Mouse (Mus musculus) fibroblast of lung, adult 2 months (primary cell): ENCODE measurements at regions not wholly inside any gene's neighbourhood (a gene's known extent, or its start where the extent isn't known, plus 50 kb on each side); places are given as distances from the start of the nearest gene placed in this dataset.

Source experiments
- DNase-seq: peaks from one replicate; pipeline ENCODE4 v3.0.0-alpha.2; 2011; ENCODE audit warnings: low read depth

DNA sequence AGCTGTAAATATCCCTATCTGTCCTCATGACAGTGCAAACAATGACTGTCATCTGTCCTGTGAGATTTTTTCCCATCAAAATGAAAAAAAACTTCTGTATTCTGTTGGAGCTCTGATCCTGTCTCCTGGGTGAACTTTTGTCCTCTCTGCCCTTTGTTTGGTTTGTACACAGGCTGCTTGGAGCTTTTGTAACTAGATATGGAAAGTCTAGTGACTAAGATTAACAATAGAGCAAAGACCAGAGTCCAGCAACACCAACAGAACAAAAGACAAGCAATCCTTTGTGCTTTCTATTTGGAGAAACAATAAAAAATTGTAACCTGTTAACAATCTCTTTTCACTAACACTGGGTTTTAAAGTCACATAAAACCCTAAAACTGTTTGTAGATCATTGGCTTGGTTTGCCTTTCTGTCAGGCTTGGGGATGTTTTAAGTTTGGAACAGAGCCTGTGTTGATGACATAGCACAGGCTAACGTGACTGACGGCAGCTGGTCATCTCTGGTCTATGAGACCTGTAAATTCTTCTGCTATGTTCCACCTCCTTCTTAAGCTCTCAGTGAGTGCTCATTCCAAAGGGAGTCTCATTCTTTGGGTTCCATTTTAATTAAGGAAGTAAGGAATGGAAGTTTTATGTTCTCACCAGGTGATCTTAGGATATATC lies 219.8 kb downstream of the Gm9733 start:
- no peak for DNase-seq

DNA sequence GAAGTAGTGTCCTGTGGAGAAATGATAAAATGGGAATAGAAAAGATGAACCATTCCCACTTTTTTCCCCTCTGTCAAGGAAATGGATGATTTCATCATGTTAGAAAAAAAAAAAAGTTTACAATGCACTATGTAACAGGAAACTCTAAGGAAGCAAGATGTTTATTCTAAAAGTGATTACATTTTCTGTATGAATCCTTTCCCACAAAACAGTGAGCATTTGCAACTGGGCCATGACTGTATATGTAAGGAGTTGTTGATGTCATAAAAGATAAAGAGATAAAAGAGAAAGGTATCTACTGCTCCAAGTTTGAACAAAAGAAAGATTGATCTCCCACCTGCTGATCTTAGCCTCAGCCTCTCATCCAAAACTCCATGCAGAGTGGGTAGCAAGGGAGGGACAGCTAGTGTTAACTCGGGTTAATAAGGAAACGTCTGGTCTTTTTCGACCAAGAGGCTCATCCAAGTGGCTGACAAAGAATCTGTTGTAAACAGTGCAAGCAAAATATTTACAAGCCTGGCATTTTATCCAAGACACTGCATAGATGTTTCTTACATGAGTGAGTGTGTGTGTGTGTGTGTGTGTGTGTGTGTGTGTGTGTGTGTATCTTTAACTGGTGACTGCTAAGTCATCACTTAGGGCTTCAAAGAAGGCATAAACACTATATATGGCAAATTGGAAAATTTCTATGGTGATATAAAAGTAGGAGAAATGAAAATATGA lies 213.3 kb downstream of the Gm9733 start:
- DNase-seq = no peak

- no peak for DNase-seq
Observed at GRCm38 (mm10) chr3:15126736-15127135, 205.4 kb downstream of the Gm9733 start.

GRCm38 (mm10) chr3:15128370-15128769 lies 203.7 kb downstream of the Gm9733 start:
- no peak for DNase-seq

GRCm38 (mm10) chr3:15128960-15129359 lies 203.1 kb downstream of the Gm9733 start:
- no peak for DNase-seq

DNA sequence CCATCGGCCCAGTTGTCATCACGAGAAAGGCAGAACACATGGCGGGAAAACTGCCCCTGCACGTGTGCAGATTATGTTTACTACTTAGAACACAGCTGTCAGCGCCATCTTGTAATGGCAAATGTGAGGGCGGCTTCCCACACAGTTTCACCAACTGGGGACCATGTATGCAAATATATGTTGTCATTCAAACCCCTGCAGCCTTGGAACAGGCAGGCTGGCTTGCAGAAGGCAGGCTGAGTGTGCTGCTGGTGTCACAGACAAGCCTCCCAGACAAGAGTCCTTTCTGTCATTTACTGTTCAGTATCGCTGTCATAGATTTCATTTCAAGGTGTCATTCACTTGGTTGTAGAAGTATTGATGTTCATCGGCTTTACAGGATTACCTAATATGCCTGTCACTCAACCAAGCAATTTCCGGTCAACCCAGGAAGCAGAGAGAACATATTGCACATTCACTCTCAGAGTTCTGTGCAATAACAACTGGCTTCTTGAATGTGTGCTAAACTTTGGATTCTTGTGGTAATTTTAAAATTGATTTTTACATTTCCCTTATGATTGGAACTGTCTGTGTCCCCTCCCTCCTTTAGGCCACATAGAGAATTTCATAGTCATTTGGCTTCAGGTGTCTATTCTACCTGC lies 202.3 kb downstream of the Gm9733 start:
- no peak for DNase-seq

DNA sequence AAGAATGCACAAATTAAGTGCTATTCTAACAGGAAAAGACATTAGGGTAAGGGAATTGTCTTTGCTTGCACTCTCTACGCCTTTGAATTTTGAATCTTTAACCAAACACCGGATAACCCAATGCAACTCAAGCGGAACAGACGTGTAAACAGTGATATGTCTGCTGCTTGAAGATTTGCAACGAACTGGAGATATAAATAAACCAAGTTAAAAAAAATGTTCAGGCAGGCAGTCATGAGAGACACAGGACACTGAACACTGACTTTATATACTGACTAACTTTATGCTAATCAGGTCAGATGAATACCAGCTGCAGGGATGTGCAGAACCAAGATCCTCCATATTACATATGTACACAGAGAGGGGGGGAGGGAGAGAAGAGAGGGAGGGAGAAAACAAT lies 200.0 kb downstream of the Gm9733 start:
- DNase-seq = no peak

- no peak for DNase-seq
Observed at GRCm38 (mm10) chr3:15139550-15139949, 192.6 kb downstream of the Gm9733 start.

DNA sequence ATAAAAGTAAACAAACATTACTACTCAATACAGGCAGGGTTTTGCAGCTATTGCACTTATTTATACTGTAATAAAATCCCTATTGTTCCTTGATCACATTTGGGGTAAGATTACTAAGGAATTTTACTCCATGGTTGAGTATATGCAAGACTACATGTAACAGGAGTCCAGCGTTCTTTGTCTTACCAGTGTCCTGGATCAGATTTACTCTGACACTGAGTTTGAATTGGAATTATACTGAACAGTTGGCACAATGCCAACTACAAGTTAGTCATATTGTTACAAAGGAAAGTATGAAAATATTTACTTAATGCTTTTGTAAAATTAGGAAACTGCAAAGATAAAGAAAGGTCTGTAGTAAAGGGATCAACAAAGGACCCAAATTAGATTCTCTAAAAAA lies 178.4 kb downstream of the Gm9733 start:
- no peak for DNase-seq

GRCm38 (mm10) chr3:15154153-15154552 lies 177.9 kb downstream of the Gm9733 start:
- peak; percentile 90 for DNase-seq

DNA sequence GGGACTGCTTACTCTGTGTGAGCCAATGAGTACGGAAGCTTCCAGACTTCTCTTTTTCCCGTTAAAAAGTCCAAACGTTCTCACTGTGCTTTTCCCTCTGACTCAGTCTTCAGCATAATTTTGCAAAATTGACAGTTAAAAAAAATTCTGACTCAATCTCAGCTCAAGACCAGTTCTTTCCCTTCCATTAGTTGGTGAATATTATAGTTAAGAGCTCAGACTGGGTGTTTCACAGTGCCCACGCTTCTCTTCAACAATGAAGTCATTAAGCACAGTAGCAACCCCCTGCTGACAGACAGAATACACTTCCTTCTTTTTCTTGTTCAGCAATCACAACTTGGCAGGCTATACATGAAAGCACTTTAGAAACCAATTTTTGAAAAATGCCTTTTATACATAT lies 175.4 kb downstream of the Gm9733 start:
- DNase-seq = peak; percentile 69

- DNase-seq = no peak
Observed at GRCm38 (mm10) chr3:15157842-15158241, 174.3 kb downstream of the Gm9733 start.

- no peak for DNase-seq
Observed at GRCm38 (mm10) chr3:15158926-15159325, 173.2 kb downstream of the Gm9733 start.

- no peak for DNase-seq
Observed at GRCm38 (mm10) chr3:15159965-15160714, 172.0 kb downstream of the Gm9733 start.

GRCm38 (mm10) chr3:15175811-15176210 lies 156.3 kb downstream of the Gm9733 start:
- DNase-seq = no peak

GRCm38 (mm10) chr3:15179079-15179812 lies 152.9 kb downstream of the Gm9733 start:
- no peak for DNase-seq

DNA sequence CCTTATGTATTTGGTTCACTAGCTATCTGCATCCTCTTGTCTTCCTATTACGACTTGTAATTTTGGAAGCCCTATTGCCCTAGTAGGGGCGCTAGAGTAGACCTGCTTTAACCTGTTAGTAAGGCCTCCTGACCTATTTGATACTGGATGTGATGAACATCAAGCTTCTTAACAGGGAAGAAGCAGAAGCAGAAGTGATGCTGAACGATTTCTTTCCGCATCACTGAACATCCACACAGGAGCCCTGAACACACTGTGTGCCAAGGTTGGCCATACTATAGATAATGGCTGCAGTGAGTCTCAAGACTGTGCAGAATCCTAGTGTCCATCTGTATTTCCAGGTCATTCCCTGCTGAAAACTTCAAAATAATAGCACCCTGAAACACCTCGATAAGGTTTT lies 151.0 kb downstream of the Gm9733 start:
- DNase-seq = no peak

DNA sequence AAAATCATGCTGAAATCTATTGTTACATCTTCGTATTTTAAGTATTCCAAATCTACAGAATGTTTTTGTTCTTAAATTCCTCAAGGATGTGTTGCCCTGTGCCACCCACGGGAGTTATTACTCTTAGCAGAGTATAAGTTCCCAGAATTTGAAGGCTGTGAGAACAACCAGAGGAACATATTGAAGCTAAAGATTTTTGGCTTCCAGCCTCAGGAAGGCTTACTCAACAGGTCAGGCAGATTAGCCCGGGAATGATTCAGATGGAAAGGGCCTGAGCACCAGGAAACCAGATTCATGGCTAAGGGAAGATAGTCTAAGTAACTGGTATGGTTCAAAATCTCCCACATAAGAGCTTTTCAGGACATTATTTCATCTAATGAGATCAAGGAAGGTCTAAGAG lies 145.4 kb downstream of the Gm9733 start:
- DNase-seq = peak; percentile 65

GRCm38 (mm10) chr3:15194362-15194761 lies 137.7 kb downstream of the Gm9733 start:
- DNase-seq = peak; percentile 48

GRCm38 (mm10) chr3:15196101-15196500 lies 136.0 kb downstream of the Gm9733 start:
- DNase-seq = no peak

DNA sequence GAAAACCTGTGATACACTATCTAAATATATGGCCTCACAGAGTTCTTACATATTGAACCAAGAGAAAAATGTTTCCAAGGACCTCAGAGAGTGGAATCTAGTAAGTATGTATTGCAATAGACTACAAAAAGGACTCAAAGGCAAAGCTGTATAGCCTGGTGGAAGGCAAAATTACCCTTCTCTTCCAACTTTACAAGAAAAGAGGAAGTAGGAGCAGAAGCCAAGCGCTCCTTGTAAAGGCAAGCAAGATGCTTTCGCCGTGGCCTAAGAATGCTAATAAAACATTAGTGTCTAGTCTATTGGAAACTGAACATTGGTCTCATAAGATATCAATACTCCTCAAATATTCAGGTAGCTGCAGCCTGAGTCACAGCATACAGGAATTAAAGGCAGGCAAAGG lies 134.0 kb downstream of the Gm9733 start:
- DNase-seq = no peak

GRCm38 (mm10) chr3:15200309-15200708 lies 131.8 kb downstream of the Gm9733 start:
- DNase-seq = no peak
